ENCODE assay signal across 13 mouse cellular contexts in genomic region chr5:103592706-103593105, GRCm38 (mm10). TPM values are rescaled to one million over a fixed set of nuclear protein-coding genes. Genes with fewer than 3 reads are reported as not detected.
DNase-seq lines count a peak whose midpoint lies in the region; ATAC-seq and TF ChIP-seq lines count a peak whose summit lies in the region.
"Had no signal": no experiment of that assay in that cellular context is flagged by ENCODE, and none has a peak within 500 bp of the region (broad histone marks: within the 10 kb centered on the region; RNA-seq: fewer than 3 reads in every experiment).

No protein-coding gene starts in this region.

- 73% methylated on average over 8 of the region's 8 CpGs for WGBS in forebrain, postnatal 0 days
- WGBS in kidney, embryonic 15.5 days: 64% methylated on average over 8 of the region's 8 CpGs

- no peak overlapping the region for H3K27ac ChIP-seq in forebrain, postnatal 0 days (ENCODE audit: low read depth, low read length)
- H3K27ac ChIP-seq in kidney, embryonic 15.5 days: no peak overlapping the region
- H3K27ac ChIP-seq: embryonic facial prominence, embryonic 15.5 days; hindbrain, postnatal 0 days; kidney, postnatal 0 days; limb, embryonic 13.5 days had no signal

- H3K4me3 ChIP-seq in forebrain, postnatal 0 days (ENCODE audit: low read depth, low read length): no peak overlapping the region
- no peak overlapping the region for H3K4me3 ChIP-seq in kidney, embryonic 15.5 days (replicated peaks)
- H3K4me3 ChIP-seq: embryonic facial prominence, embryonic 15.5 days; limb, embryonic 13.5 days had no signal

- H3K36me3 ChIP-seq in forebrain, postnatal 0 days (ENCODE audit: insufficient read depth): no peaks in the 10 kb centered on the region
- peaks cover 84% of the 10 kb centered on the region for H3K36me3 ChIP-seq in kidney, embryonic 15.5 days

- H3K4me2 ChIP-seq in forebrain, postnatal 0 days (ENCODE audit: low read depth): no peak overlapping the region
- H3K4me2 ChIP-seq in kidney, embryonic 15.5 days: no peak overlapping the region
- H3K4me2 ChIP-seq: embryonic facial prominence, embryonic 15.5 days; limb, embryonic 13.5 days had no signal

- no peaks in the 10 kb centered on the region for H3K27me3 ChIP-seq in forebrain, postnatal 0 days (ENCODE audit: insufficient read depth, low read length)
- H3K27me3 ChIP-seq in kidney, embryonic 15.5 days: no peaks in the 10 kb centered on the region
- H3K27me3 ChIP-seq: embryonic facial prominence, embryonic 15.5 days; limb, embryonic 13.5 days had no signal

- no peaks in the 10 kb centered on the region for H3K9me3 ChIP-seq in forebrain, postnatal 0 days (ENCODE audit: low read length)
- no peaks in the 10 kb centered on the region for H3K9me3 ChIP-seq in kidney, embryonic 15.5 days (replicated peaks)
- H3K9me3 ChIP-seq: embryonic facial prominence, embryonic 15.5 days; limb, embryonic 13.5 days had no signal

- H3K4me1 ChIP-seq in forebrain, postnatal 0 days (ENCODE audit: insufficient read depth): peaks cover 7% of the 10 kb centered on the region; the same call in 1 of the 2 replicates
- peaks cover 7% of the 10 kb centered on the region; the same call in 1 of the 2 replicates for H3K4me1 ChIP-seq in kidney, embryonic 15.5 days

- peak; percentile 43 to 45 for DNase-seq in heart, adult 9 months (ENCODE audit: low spot score in 2 of 2)
- no peak for DNase-seq in heart, postnatal 25 days (ENCODE audit: low spot score)
- peak; percentile 87 for DNase-seq in 3T3-L1 (ENCODE audit: low read depth, low spot score)
- peak; percentile 57 for DNase-seq in Muller cell, postnatal 12 days (ENCODE audit: inconsistent ontology term)
- peak; percentile 56 for DNase-seq in fat pad, adult 2 months (ENCODE audit: extremely low read depth, low read depth, low spot score)
- DNase-seq in forebrain, postnatal 0 days: no peak
- DNase-seq in kidney, postnatal 14 days: no peak
- DNase-seq: lung, postnatal 14 days had no signal

- intact Hi-C loops in heart, postnatal 25 days (cut with DNase I): no loop called here

- TF ChIP-seq CTCF in forebrain, postnatal 0 days (IDR thresholded peaks at IDR 0.05; ENCODE audit: low read depth): no peak

- ATAC-seq in forebrain, postnatal 0 days: no peak
- ATAC-seq in kidney, embryonic 15.5 days (replicated peaks; ENCODE audit: low FRiP score): no peak

- H3K9ac ChIP-seq in forebrain, postnatal 0 days: no peak overlapping the region
- no peak overlapping the region for H3K9ac ChIP-seq in kidney, embryonic 15.5 days
- H3K9ac ChIP-seq: embryonic facial prominence, embryonic 15.5 days; limb, embryonic 13.5 days had no signal

RNA-seq across cellular contexts. Expression of gene Slc10a6, which starts 36.5 kb away (rescaled TPM):
- 1 to 10 TPM; 4.8 to 4.9 TPM for total RNA-seq in heart, postnatal 25 days (2021)
- 0.08 and 0.76 TPM in 2 replicates for total RNA-seq in forebrain, postnatal 0 days (2014; rRNA removed)
- polyA plus RNA-seq in forebrain, postnatal 0 days (2015; fragmentation: Nextera tagmentation; extraction: Ambion mirVana): 0.07 and 0.09 TPM in 2 replicates
- polyA plus RNA-seq in kidney, embryonic 15.5 days (2015; fragmentation: Nextera tagmentation; extraction: Ambion mirVana): 0.19 and 0.32 TPM in 2 replicates
- polyA plus RNA-seq: limb, embryonic 13.5 days had no signal

Comparison
In these comparisons a context has a peak if more than half of its experiments do, and no peak if none do; other contexts are left out.
1. DNase-seq: peak in heart, adult 9 months (2 of 2), 3T3-L1 (single experiment), Muller cell, postnatal 12 days (single experiment) and fat pad, adult 2 months (single experiment); none in heart, postnatal 25 days (single experiment), forebrain, postnatal 0 days (single experiment) and kidney, postnatal 14 days (single experiment).